Mouse (Mus musculus) forebrain, embryonic 10.5 days (tissue): Measurements from ENCODE around the gene Tmem92. TPM values are rescaled to one million over a fixed set of nuclear protein-coding genes. Genes with fewer than 3 reads are reported as not detected.

Experiments
- polyA plus RNA-seq: library from polyadenylated mRNA; unstranded; fragments of >200 nt; fragmentation: Nextera tagmentation; extraction: Ambion mirVana; gene quantifications from 2 replicates; pipeline ENCODE4 v1.2.1, GENCODE M21; 2016

Tmem92 gene
- polyA plus RNA-seq, 1 experiment from 2014 or later, result not detected

Other genes with a start within 250 kb of the Tmem92 start
- 3.7 and 5.6 TPM in 2 replicates for gene Rsad1, start 233.4 kb downstream of the Tmem92 start, polyA plus RNA-seq
- gene Chad, start 217.7 kb downstream of the Tmem92 start, polyA plus RNA-seq, result 0.09 and 0.21 TPM in 2 replicates
- 3.7 TPM in 2 replicates for gene Acsf2, start 180.8 kb downstream of the Tmem92 start, polyA plus RNA-seq
- 283 and 286 TPM in 2 replicates for gene Lrrc59, start 152.9 kb downstream of the Tmem92 start, polyA plus RNA-seq
- 135 and 142 TPM in 2 replicates for gene Mrpl27, start 128.9 kb downstream of the Tmem92 start, polyA plus RNA-seq
- gene Eme1, start 128.7 kb downstream of the Tmem92 start, polyA plus RNA-seq, result 69.6 and 79.1 TPM in 2 replicates
- gene Xylt2, start 105.2 kb downstream of the Tmem92 start, polyA plus RNA-seq, result 14.4 and 15.2 TPM in 2 replicates
- gene Gm11541, start 78.2 kb downstream of the Tmem92 start, polyA plus RNA-seq, result not detected in 2 replicates
- gene Cdc34b, start 40.9 kb downstream of the Tmem92 start, polyA plus RNA-seq, result 0.20 and 0.26 TPM in 2 replicates
- 62.2 and 65.3 TPM in 2 replicates for gene Col1a1, start 153.5 kb upstream of the Tmem92 start, polyA plus RNA-seq
- not detected in 2 replicates for gene Hils1, start 184.9 kb upstream of the Tmem92 start, polyA plus RNA-seq
- not detected in 2 replicates for gene Sgca, start 193.6 kb upstream of the Tmem92 start, polyA plus RNA-seq
- gene Ppp1r9b, start 208.3 kb upstream of the Tmem92 start, polyA plus RNA-seq, result 8.7 and 10.7 TPM in 2 replicates
- 35.8 and 36.7 TPM in 2 replicates for gene Samd14, start 227.2 kb upstream of the Tmem92 start, polyA plus RNA-seq